8 mouse cellular contexts compared by ENCODE assay signal in the genomic region with DNA sequence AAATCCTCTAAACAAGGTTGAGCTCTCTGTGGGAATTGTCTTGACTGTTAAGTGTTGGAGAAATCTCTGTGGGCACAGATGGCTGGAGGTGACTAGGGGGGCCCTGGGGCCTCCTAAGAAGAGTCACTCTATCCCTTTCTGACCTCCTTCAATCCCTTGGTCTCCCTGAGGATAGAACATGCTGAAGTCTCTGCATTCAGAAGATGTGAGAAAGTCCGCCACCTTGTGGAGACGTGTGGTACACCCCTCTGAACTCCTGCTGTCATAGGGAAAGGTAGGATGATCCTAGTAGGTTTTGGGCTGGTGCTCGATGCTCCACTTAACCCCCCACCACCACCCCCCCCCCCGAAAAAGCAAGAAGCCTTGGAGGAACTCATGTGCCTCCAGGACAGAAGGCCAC. TPM values are rescaled to one million over a fixed set of nuclear protein-coding genes. Genes with fewer than 3 reads are reported as not detected.
A peak's percentile ranks its signal among the peaks of the same experiment; 100 is the strongest.
DNase-seq lines count a peak whose midpoint lies in the region; ATAC-seq and TF ChIP-seq lines count a peak whose summit lies in the region.
"Had no signal": no experiment of that assay in that cellular context is flagged by ENCODE, and none has a peak within 500 bp of the region (broad histone marks: within the 10 kb centered on the region; RNA-seq: fewer than 3 reads in every experiment).

No protein-coding gene starts in this region.

- peak; percentile 65 for DNase-seq in CH12.LX (ENCODE audit: extremely low read depth)
- peak; percentile 81 for DNase-seq in R1 (ENCODE audit: low read depth, low spot score)
- DNase-seq in cerebellum, postnatal 25 days = peak; percentile 81 to 89
- peak; percentile 33 to 40 for DNase-seq in gastrocnemius, adult 8-10 months (ENCODE audit: low spot score in 2 of 2)
- peak; percentile 39 to 86 for DNase-seq in layer of hippocampus, adult 18-20 months (ENCODE audit: low spot score in 2 of 2)
- peak; percentile 63 for DNase-seq in lung, postnatal 0 days (ENCODE audit: low spot score)
- DNase-seq in right cerebral cortex, postnatal 4 days = peak; percentile 81

- no peak overlapping the region for H3K4me2 ChIP-seq in CH12.LX (ENCODE audit: insufficient read depth, low read depth, poor library complexity, severe bottlenecking)
- H3K4me2 ChIP-seq in lung, postnatal 0 days (replicated peaks; ENCODE audit: low read depth, low read length) = no peak overlapping the region
- H3K4me2 ChIP-seq: lung, embryonic 15.5 days had no signal

- TF ChIP-seq RAD21 in CH12.LX (IDR thresholded peaks at IDR 0.05; ENCODE audit: low read depth, low read length) = peak; percentile 38

- no peak for TF ChIP-seq EP300 in CH12.LX (IDR thresholded peaks at IDR 0.05; ENCODE audit: low read length)
- no peak for TF ChIP-seq EP300 in lung, postnatal 0 days (IDR thresholded peaks at IDR 0.05)

- TF ChIP-seq POLR2A in CH12.LX (IDR thresholded peaks at IDR 0.05; ENCODE audit: low read depth, low read length) = no peak

- no peak overlapping the region for H3K4me3 ChIP-seq in CH12.LX (replicated peaks in 1 of 3; ENCODE audit: low read depth in 2 of 3, low read length in 2 of 3, poor library complexity in 1 of 3)
- H3K4me3 ChIP-seq in lung, postnatal 0 days (ENCODE audit: low read depth, low read length) = no peak overlapping the region
- H3K4me3 ChIP-seq: lung, embryonic 15.5 days had no signal

- in situ Hi-C loops in CH12.LX (cut with MboI; ENCODE audit: low pct_ligation_motif_present, low pct_unique_long_range_greater_than_20kb, low sequenced_read_pairs) = no loop called here

- ATAC-seq in lung, postnatal 0 days = peak; percentile 37; the same call in 1 of the 2 replicates

- TF ChIP-seq CTCF in CH12.LX (conservative IDR thresholded peaks at IDR 0.05 in 1 of 2, IDR thresholded peaks at IDR 0.05 in 1 of 2; ENCODE audit: low read depth in 2 of 2, low read length in 2 of 2) = peak; percentile 54 to 77
- TF ChIP-seq CTCF in lung, postnatal 0 days (IDR thresholded peaks at IDR 0.05) = peak; percentile 87

- WGBS in lung, postnatal 0 days = 2% methylated on average over 4 of the region's 4 CpGs

- H3K36me3 ChIP-seq in CH12.LX (replicated peaks in 1 of 2; ENCODE audit: control insufficient read depth in 1 of 2, insufficient read depth in 1 of 2, low read length in 1 of 2) = peaks cover 7 to 22% of the 10 kb centered on the region in 2 experiments
- no peaks in the 10 kb centered on the region for H3K36me3 ChIP-seq in lung, postnatal 0 days (ENCODE audit: insufficient read depth, low read length)

- H3K27ac ChIP-seq in CH12.LX (ENCODE audit: insufficient read depth, low read depth) = no peak overlapping the region
- no peak overlapping the region for H3K27ac ChIP-seq in lung, postnatal 0 days (ENCODE audit: low read length)
- H3K27ac ChIP-seq: lung, embryonic 15.5 days had no signal

- no peak overlapping the region for H3K9ac ChIP-seq in CH12.LX (ENCODE audit: insufficient read depth, low read depth)
- no peak overlapping the region for H3K9ac ChIP-seq in lung, postnatal 0 days (replicated peaks; ENCODE audit: low read depth)
- H3K9ac ChIP-seq: lung, embryonic 15.5 days had no signal

- H3K9me3 ChIP-seq in CH12.LX (replicated peaks; ENCODE audit: low read length) = no peaks in the 10 kb centered on the region
- no peaks in the 10 kb centered on the region for H3K9me3 ChIP-seq in lung, postnatal 0 days (ENCODE audit: low read length)
- H3K9me3 ChIP-seq: lung, embryonic 15.5 days had no signal

- dilution Hi-C loops in CH12.LX (cut with MboI; ENCODE audit: extremely low pct_ligation_motif_present, extremely low pct_unique_long_range_greater_than_20kb, low sequenced_read_pairs) = no loop called here

- peaks cover 2% of the 10 kb centered on the region in 2 experiments; a peak in 2 of 4 replicates for H3K4me1 ChIP-seq in CH12.LX (ENCODE audit: control insufficient read depth in 1 of 2, insufficient read depth in 2 of 2)
- no peaks in the 10 kb centered on the region for H3K4me1 ChIP-seq in lung, postnatal 0 days (ENCODE audit: insufficient read depth, low read depth, low read length)

- H3K79me2 ChIP-seq in CH12.LX (replicated peaks; ENCODE audit: control insufficient read depth, extremely low read depth, insufficient read depth, poor library complexity, severe bottlenecking) = no peaks in the 10 kb centered on the region

- peaks cover 1% of the 10 kb centered on the region for H3K27me3 ChIP-seq in CH12.LX (replicated peaks)
- no peaks in the 10 kb centered on the region for H3K27me3 ChIP-seq in lung, postnatal 0 days (replicated peaks; ENCODE audit: insufficient read depth, low read length)

TF ChIP-seq in CH12.LX, 34 proteins besides CTCF, POLR2A, EP300 and RAD21:
- TF ChIP-seq SMC3 (IDR thresholded peaks at IDR 0.05; ENCODE audit: low read depth, low read length) (peak; percentile 64), HCFC1 (IDR thresholded peaks at IDR 0.05; ENCODE audit: low read depth, low read length) (no peak), MAX (IDR thresholded peaks at IDR 0.05; ENCODE audit: low read length) (no peak), UBTF (IDR thresholded peaks at IDR 0.05; ENCODE audit: low read depth, low read length) (no peak)
TF ChIP-seq in CH12.LX: peak in this region for 1.

RNA-seq across cellular contexts. Expression of a gene that starts 5.9 kb away (rescaled TPM):
- total RNA-seq in CH12.LX (2012; rRNA removed) = 64.4 and 70.8 TPM in 2 replicates
- total RNA-seq in CH12.LX (2014; rRNA removed) = 42.8 and 44.3 TPM in 2 replicates
- polyA plus RNA-seq in CH12.LX (2012; ENCODE audit: insufficient read length, low read depth) = 69.3 and 76.7 TPM in 2 replicates
- total RNA-seq in gastrocnemius, adult 8-10 months (2022) = 10 to 100 TPM; 49.3 to 59.9 (median 58.7) TPM
- 10 to 100 TPM; 54.5 to 55.2 TPM for total RNA-seq in layer of hippocampus, adult 18-20 months (2021)
- 45.3 and 54.3 TPM in 2 replicates for polyA plus RNA-seq in lung, postnatal 0 days (2015; fragmentation: Nextera tagmentation; extraction: Ambion mirVana)

RNA-seq across cellular contexts. Expression of a gene that starts 55.6 kb away (rescaled TPM):
- total RNA-seq in CH12.LX (2012; rRNA removed) (not detected in 2 replicates), CH12.LX (2014; rRNA removed) (not detected in 2 replicates)
- polyA plus RNA-seq in CH12.LX (2012; ENCODE audit: insufficient read length, low read depth) = not detected in 2 replicates
- not detected for total RNA-seq in gastrocnemius, adult 8-10 months (2022)
- 10 to 100 TPM; 17.0 to 19.3 TPM for total RNA-seq in layer of hippocampus, adult 18-20 months (2021)
- not detected in 2 replicates for polyA plus RNA-seq in lung, postnatal 0 days (2015; fragmentation: Nextera tagmentation; extraction: Ambion mirVana)
- polyA plus RNA-seq: lung, embryonic 15.5 days had no signal

Comparison
In these comparisons a context has a peak if more than half of its experiments do, and no peak if none do; other contexts are left out.
1. RNA of a gene that starts 55.6 kb away (total RNA-seq): 17.0 to 19.3 TPM in layer of hippocampus, adult 18-20 months; not detected in CH12.LX and not detected in gastrocnemius, adult 8-10 months; every median in the first group is over 10 times any median in the second.
2. Peak in every context shown above with its lines, with median percentiles within 50 percentile points of each other: DNase-seq.